Mouse (Mus musculus) heart, embryonic 12.5 days (tissue): ENCODE data around the gene Tub. TPM values are rescaled to one million over a fixed set of nuclear protein-coding genes. Genes with fewer than 3 reads are reported as not detected.
A peak's percentile ranks its signal among the peaks of the same experiment; 100 is the strongest.

ENCODE experiments used
- ATAC-seq: fragments of 200-750 bp; cut with Nextera tagmentation; 2 replicates; pipeline ENCODE4 v1.8.0; 2017; ENCODE audit warnings: moderate TSS enrichment, moderate library complexity; ENCODE audit not compliant: insufficient number of reproducible peaks, low FRiP score
- H3K27ac ChIP-seq: fragments of 300-500 bp; sonication (generic); 2 replicates; pipeline ENCODE4 v1.5.1; 2016; ENCODE audit warnings: mild to moderate bottlenecking, moderate library complexity; ENCODE audit not compliant: poor library complexity, severe bottlenecking
- H3K27me3 ChIP-seq: fragments of 300-500 bp; sonication (generic); replicated peaks from 2 replicates; pipeline ENCODE4 v1.6.1; 2016; ENCODE audit warnings: mild to moderate bottlenecking, moderate library complexity
- H3K36me3 ChIP-seq: fragments of 300-500 bp; sonication (generic); 2 replicates; pipeline ENCODE4 v1.6.1; 2016; ENCODE audit warnings: mild to moderate bottlenecking, moderate library complexity
- H3K4me1 ChIP-seq: fragments of 300-500 bp; sonication (generic); replicated peaks from 2 replicates; pipeline ENCODE4 v1.6.1; 2016; ENCODE audit warnings: mild to moderate bottlenecking
- H3K4me2 ChIP-seq: fragments of 300-500 bp; sonication (generic); 2 replicates; pipeline ENCODE4 v1.6.1; 2016; ENCODE audit warnings: mild to moderate bottlenecking, moderate library complexity
- H3K4me3 ChIP-seq: fragments of 300-500 bp; sonication (generic); 2 replicates; pipeline ENCODE4 v1.5.1; 2016; ENCODE audit warnings: mild to moderate bottlenecking
- H3K9ac ChIP-seq: fragments of 300-500 bp; sonication (generic); 2 replicates; pipeline ENCODE4 v1.6.1; 2016; ENCODE audit warnings: mild to moderate bottlenecking, moderate library complexity
- H3K9me3 ChIP-seq: fragments of 300-500 bp; sonication (generic); replicated peaks from 2 replicates; pipeline ENCODE4 v1.6.1; 2016; ENCODE audit warnings: mild to moderate bottlenecking, moderate library complexity
- WGBS: fragments of 180-500 bp; shearing (Covaris S2); methylation state at CpG from one replicate; pipeline ENCODE4 v1.1.7; 2016; 5-methylcytosine and 5-hydroxymethylcytosine counted together
- polyA plus RNA-seq: library from polyadenylated mRNA; unstranded; fragments of >200 nt; fragmentation: Nextera tagmentation; extraction: Ambion mirVana; gene quantifications from 2 replicates; pipeline ENCODE4 v1.2.1, GENCODE M21; 2016

Gene Tub
- polyA plus RNA-seq, 1 experiment from 2014 or later, result 0.61 TPM

- peak overlapping the region; percentile 90 for H3K4me2 ChIP-seq
- no peak overlapping the region for H3K27ac ChIP-seq
- H3K27me3 ChIP-seq, result peaks cover 18% of the 10 kb centered on the region
- H3K4me1 ChIP-seq, result peaks cover 8% of the 10 kb centered on the region
- ATAC-seq, result no peak; the same call in 1 of the 2 replicates
- H3K36me3 ChIP-seq, result no peaks in the 10 kb centered on the region
- no peak overlapping the region for H3K9ac ChIP-seq
- H3K9me3 ChIP-seq, result no peaks in the 10 kb centered on the region
- 22% methylated on average over 12 of the region's 12 CpGs for WGBS
- H3K4me3 ChIP-seq, result peak overlapping the region; percentile 67
These were observed 132.4 kb downstream of the Tub start for GRCm38 (mm10) chr7:109082269-109083112.

GRCm38 (mm10) chr7:109083113-109083812 lies 133.1 kb downstream of the Tub start, which contains the start of gene Ric3:
Ric3 (minus strand) TSS chr7:109083331.
- Histone ChIP-seq H3K4me2 (peak within 1 kb of the TSS; percentile 90), H3K36me3 (no peaks in the 10 kb centered on the region), H3K9me3 (no peaks in the 10 kb centered on the region), H3K4me3 (peak within 1 kb of the TSS; percentile 67), H3K27ac (no peak within 1 kb of the TSS), H3K9ac (no peak within 1 kb of the TSS), H3K27me3 (peaks cover 18% of the 10 kb centered on the region), H3K4me1 (peaks cover 8% of the 10 kb centered on the region)
- 5% methylated on average over 50 of the region's 50 CpGs for WGBS
- ATAC-seq, result peak; percentile 42

- Histone ChIP-seq H3K4me2 (no peak overlapping the region), H3K9ac (no peak overlapping the region)
- WGBS, result 74% methylated on average over 4 of the region's 4 CpGs
These were observed 133.7 kb downstream of the Tub start for GRCm38 (mm10) chr7:109083813-109084184.

More at GRCm38 (mm10) chr7:109083813-109084184, 133.7 kb downstream of the Tub start:
- Histone ChIP-seq H3K27ac (no peak overlapping the region), H3K4me1 (peaks cover 8% of the 10 kb centered on the region), H3K9me3 (no peaks in the 10 kb centered on the region), H3K27me3 (peaks cover 19% of the 10 kb centered on the region), H3K4me3 (no peak overlapping the region), H3K36me3 (no peaks in the 10 kb centered on the region)
- no peak for ATAC-seq

Other genes starting within 250 kb of the Tub start
- gene Olfr512, start 237.0 kb upstream of the Tub start, polyA plus RNA-seq, result not detected in 2 replicates
- gene Olfr513, start 199.4 kb upstream of the Tub start, polyA plus RNA-seq, result not detected in 2 replicates
- gene Olfr514, start 124.3 kb upstream of the Tub start, polyA plus RNA-seq, result not detected in 2 replicates
- gene Olfr516, start 99.8 kb upstream of the Tub start, polyA plus RNA-seq, result not detected in 2 replicates
- gene Olfr517, start 78.0 kb upstream of the Tub start, polyA plus RNA-seq, result not detected in 2 replicates
- gene Olfr518, start 65.3 kb upstream of the Tub start, polyA plus RNA-seq, result not detected in 2 replicates
- gene Olfr519, start 55.9 kb upstream of the Tub start, polyA plus RNA-seq, result not detected in 2 replicates
- 8.0 and 8.1 TPM in 2 replicates for gene Nlrp10, start 20.2 kb upstream of the Tub start, polyA plus RNA-seq
- 50.3 and 52.1 TPM in 2 replicates for gene Eif3f, start 15.9 kb upstream of the Tub start, polyA plus RNA-seq
- 0.94 and 1.5 TPM in 2 replicates for gene Ric3, start 133.0 kb downstream of the Tub start, polyA plus RNA-seq
- 1.6 and 2.0 TPM in 2 replicates for gene Lmo1, start 224.9 kb downstream of the Tub start, polyA plus RNA-seq